Mouse (Mus musculus) CD8-positive naive resting alpha-beta T cell, adult 2 months (primary cell): ENCODE measurements around the gene Krt7.

Source experiments
- DNase-seq, 2 experiments: peaks; one replicate each; pipeline ENCODE4 v3.0.0; 2022; ENCODE audit warnings: low read depth in 2 of 2, low spot score in 2 of 2

The Krt7 gene

GRCm38 (mm10) chr15:101436611-101437010, 25.8 kb downstream of the Krt7 start:
- DNase-seq, result no peak

GRCm38 (mm10) chr15:101438555-101438954, 27.7 kb downstream of the Krt7 start, which contains the start of gene Krt87:
Gene Krt87, minus strand, starts transcription at chr15:101438804.
- DNase-seq, result no peak

GRCm38 (mm10) chr15:101440837-101441236, 30.0 kb downstream of the Krt7 start:
- DNase-seq, result no peak

- no peak for DNase-seq
Measured at GRCm38 (mm10) chr15:101446572-101446971, 35.7 kb downstream of the Krt7 start.

GRCm38 (mm10) chr15:101447444-101447843, 36.6 kb downstream of the Krt7 start, which contains the start of gene Krt88:
Gene Krt88, plus strand, starts transcription at chr15:101447744.
- no peak for DNase-seq

GRCm38 (mm10) chr15:101453093-101453736, 42.4 kb downstream of the Krt7 start:
- peak in 1 of 2 experiments; percentile 5 for DNase-seq

GRCm38 (mm10) chr15:101454774-101455173, 43.9 kb downstream of the Krt7 start:
- no peak for DNase-seq

- DNase-seq, result no peak
Measured at GRCm38 (mm10) chr15:101455292-101455691, 44.4 kb downstream of the Krt7 start.

- no peak for DNase-seq
Measured at GRCm38 (mm10) chr15:101455891-101456290, 45.0 kb downstream of the Krt7 start.

- no peak for DNase-seq
Measured at GRCm38 (mm10) chr15:101458361-101458930, 47.6 kb downstream of the Krt7 start.

- no peak for DNase-seq
Measured at GRCm38 (mm10) chr15:101459283-101459682, 48.4 kb downstream of the Krt7 start.

GRCm38 (mm10) chr15:101463651-101464050, 52.8 kb downstream of the Krt7 start, which contains the start of gene Krt81:
Gene Krt81, minus strand, starts transcription at chr15:101463751.
- no peak for DNase-seq

GRCm38 (mm10) chr15:101469093-101469492, 58.2 kb downstream of the Krt7 start:
- DNase-seq, result no peak

- DNase-seq, result no peak
Measured at GRCm38 (mm10) chr15:101472952-101473528, 62.2 kb downstream of the Krt7 start, which contains the start of gene Krt86. Gene Krt86, plus strand, starts transcription at chr15:101473478.

- peak; percentile 40 to 49 for DNase-seq
Measured at GRCm38 (mm10) chr15:101479007-101479665, 68.3 kb downstream of the Krt7 start.

- no peak for DNase-seq
Measured at GRCm38 (mm10) chr15:101479666-101480060, 68.8 kb downstream of the Krt7 start.
